Mouse (Mus musculus): ENCODE results near the gene Trim72.

The Trim72 gene

GRCm38 (mm10) chr7:128003688-128004087, at the start of gene Trim72:
Gene Trim72 (plus strand): TSS chr7:128003949.
- DNase-seq = no peak

- peak; percentile 68 for DNase-seq
Measured at GRCm38 (mm10) chr7:127959364-127959763, 44.4 kb upstream of the Trim72 start.

GRCm38 (mm10) chr7:127966371-127966918, 37.3 kb upstream of the Trim72 start:
- peak; percentile 32 for DNase-seq

DNA sequence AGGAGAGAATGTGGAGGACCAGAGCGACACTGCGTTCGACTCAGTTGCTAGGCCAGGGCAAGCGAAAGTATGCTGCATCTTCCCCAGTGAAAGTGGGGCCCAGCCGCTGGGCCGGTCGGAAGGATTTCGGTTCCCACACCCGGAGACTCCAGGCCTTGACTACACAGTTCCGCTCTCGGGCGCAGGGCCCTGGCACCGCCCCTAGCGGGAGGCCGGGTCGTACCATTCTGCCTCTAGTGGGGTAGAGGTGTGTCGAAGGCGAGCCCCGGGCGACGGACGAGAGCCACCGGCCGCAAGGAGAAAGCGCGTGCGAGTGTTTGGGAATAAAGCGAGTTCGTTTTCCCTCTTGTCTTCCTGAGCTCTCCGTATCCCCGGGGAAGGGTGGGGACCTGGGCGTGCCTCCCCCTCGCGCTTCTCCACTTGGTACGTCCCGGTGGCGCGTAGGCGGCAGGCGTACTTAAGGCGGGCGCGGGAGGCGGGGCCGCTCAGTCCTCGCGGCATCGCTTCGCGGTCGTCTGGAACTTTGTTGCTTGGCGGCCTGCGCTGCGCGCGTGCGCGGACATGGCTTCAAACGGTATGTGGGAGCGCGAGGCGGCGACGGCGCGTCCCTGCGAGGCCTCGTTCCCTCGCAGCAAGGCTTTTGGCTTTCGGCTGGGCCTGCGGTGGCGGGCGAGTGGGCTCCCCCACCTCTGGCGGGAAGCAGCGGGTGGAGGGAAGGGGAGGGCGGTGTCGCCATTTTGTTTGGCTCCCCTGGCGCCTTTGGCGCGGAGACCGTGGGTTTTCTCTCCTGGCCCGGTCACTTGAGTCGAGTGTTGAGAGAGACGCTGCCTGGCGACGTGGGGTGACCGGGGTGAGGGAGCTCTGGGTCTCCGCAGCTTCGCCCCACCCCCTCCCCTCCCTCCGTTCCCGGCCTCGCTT, 36.5 kb upstream of the Trim72 start, which contains the start of gene Fus:
Gene Fus, plus strand, starts transcription at position 454 of the 918 bp plus-strand sequence.
- peak; percentile 96 for DNase-seq

DNA sequence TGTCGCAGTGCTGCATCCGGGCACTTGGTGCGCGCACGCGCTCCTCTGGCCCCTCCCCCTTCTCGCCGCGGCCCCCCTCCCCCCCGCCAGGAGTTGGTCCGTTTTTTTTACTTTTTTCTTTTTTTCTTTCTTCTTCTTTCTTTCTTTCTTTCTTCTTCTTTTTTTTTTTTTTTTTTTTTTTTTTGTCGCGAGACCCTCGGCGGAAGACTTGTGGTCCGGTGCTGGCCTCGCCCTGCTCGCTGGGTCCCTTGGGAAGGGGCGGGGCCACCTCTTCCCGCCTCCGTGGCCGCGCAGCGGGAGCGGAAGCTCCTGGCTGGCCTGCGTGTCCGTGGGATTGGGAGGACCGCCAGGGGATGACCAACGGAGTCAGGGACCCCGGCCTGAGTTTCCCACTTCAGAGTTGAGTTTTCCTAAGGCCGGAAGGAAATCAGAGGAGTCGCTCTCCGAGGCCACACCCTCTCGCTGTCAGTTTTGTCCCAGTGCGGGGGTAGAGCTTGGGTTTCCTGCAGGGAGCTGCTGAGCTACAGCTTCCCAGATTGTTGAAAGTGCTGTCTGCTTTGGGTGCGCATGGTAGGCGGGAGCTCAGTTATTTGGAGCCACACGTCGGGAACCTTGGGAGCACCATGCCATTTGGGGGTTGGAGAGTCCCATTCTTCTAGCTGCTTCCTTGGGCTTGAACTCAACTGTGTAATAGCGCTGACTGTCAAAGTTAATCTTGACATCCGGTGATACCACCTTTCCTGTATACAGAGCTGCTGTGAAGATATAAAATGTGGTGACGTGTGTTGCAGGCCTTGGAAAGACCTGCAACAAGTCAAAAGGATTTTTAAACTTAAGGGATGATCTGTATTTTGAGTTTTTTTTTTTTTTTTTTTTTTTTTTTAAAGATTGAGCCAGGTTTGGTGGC, 35.6 kb upstream of the Trim72 start:
- DNase-seq = peak; percentile 78

- DNase-seq = no peak
Measured at GRCm38 (mm10) chr7:127974413-127974930, 29.3 kb upstream of the Trim72 start.

DNA sequence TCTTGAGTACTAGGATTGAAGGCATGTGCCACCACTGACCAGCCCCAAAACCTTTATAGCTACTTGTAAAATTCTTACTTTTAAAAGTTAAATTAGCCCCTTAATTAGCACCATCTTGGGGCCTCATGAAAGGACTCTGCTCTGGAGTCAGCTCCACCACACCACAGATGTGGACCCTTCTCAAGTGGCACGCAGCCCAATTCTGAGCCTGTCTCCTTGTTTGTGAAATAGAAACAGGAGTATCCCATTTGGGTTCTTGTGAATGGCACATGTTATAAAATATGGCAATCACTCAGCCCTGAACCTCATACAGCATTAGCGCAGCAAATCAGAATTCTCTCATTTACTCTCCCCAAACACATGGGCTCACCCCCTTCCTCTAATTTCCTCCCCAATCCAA, 24.9 kb upstream of the Trim72 start:
- DNase-seq = no peak

DNA sequence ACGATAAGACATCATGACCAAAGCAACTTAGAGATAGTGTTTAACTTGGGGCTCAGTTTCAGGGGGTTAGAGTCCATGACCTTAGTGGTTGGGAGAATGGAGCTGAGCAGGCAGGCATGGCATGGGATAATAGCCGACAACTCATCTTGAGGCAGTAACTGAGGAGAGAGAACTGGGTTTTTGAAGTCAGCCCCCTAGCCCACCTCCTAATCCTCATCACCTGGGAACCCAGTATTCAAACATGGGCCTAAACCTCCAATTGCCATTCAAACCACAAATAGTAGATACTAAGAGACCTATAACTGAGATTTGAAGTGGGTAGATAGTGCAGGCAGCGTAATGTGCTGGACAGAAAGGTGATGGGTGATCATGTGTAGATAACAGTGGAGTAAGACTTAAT, 23.1 kb upstream of the Trim72 start:
- no peak for DNase-seq

DNA sequence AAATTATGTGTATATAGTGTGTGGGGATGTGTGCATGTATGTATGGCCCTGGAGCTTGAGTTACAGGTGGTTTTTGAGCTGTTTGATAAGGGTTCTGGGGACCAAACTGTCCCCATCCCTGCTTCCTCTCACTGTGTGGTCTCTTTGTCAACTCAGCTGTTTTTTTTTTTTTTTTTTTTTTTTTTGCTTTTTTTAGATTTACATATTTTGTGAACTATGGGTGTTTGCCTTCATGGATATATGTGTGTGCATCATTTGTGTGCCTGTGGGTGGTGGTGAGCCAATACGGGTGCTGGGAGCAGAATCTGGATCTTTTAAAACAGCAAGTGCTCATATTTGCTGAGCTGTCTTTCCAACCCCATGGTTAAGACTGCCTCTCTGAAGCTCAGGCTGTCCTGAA, 14.8 kb upstream of the Trim72 start:
- no peak for DNase-seq

- peak; percentile 73 for DNase-seq
Measured at GRCm38 (mm10) chr7:127991643-127992487, 11.9 kb upstream of the Trim72 start.

DNA sequence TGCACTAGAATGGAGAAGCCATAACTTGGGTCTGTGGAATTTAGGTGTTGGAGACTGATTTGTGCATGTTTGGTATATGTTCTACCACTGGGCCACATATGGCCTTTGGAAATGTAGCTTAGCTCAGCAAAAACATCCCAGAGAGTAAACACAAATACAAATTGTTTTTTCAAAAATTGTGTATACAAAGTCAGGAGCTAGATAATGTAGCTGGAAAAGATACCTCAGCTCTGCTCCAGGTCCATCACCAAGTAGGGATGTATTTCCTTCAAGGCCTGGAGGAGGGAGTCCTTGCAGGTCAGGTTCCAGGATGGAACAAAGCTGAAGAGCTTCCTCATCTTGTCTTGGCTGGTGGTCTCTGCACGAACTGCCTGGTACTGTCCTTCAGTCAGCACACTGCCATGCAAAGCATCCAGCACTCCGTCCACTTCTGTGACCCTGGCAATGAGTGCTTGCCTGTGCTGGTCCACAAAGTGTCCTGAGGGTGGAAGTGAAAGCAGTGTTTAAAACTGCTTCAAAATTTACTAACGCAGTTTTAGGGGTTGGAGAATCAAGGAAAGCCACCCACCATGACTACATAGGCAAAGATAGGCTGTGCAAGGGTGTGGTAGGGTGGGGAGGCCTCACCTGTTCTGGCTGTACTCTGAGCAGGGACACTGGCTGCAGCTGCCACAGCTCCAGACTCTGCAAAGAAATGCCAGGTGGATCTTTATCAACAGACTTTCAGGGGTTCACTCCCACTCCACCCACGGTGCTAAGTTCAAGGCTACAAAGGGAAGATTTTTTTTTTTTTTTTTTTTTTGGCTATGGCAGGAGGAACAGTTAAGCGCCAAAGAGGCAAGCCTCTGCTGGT, 11.0 kb upstream of the Trim72 start:
- DNase-seq = no peak

DNA sequence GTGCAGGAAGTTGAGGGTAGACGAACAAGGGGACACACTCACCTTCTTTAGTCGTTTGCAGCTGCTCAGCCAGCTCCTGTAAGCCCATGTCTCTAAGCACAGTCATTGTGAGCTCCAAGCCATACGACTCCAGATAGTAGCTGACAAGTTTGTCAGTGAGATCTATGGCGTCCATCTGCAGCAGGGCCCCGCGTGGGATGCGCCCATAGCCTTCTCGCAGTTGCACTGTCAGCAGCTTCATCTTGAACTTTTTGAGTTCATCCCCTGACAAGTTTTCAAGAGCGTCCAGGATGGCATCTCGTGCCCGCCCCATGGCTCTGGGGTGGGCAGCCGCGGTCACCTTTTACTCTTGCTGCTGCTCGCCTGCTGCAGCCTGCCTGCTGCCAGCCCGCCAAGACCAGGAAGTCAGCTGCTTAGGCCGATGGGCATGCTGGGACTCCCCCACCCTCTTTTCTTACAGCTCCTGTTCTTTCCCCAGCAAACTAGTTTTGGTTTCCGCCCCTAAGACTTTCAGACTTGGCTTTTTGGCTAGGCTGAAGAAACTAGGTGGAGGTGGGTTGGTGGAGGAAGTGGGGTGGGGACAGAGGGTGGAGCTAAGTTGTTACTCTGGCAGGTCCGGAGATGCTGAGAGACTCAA, 10.3 kb upstream of the Trim72 start, which contains the start of gene Pycard:
Gene Pycard, minus strand, starts transcription at position 527 of the 637 bp plus-strand sequence.
- DNase-seq = peak; percentile 64

- no peak for DNase-seq
Measured at GRCm38 (mm10) chr7:127999436-127999835, 4.3 kb upstream of the Trim72 start.

GRCm38 (mm10) chr7:128000068-128000950, 3.4 kb upstream of the Trim72 start:
- no peak for DNase-seq

- no peak for DNase-seq
Measured at GRCm38 (mm10) chr7:128003098-128003497, 651 bp upstream of the Trim72 start.

- DNase-seq = no peak
Measured at GRCm38 (mm10) chr7:128004150-128004486, 369 bp downstream of the Trim72 start.

- peak; percentile 83 for DNase-seq
Measured at GRCm38 (mm10) chr7:128004487-128005362, 976 bp downstream of the Trim72 start.

DNA sequence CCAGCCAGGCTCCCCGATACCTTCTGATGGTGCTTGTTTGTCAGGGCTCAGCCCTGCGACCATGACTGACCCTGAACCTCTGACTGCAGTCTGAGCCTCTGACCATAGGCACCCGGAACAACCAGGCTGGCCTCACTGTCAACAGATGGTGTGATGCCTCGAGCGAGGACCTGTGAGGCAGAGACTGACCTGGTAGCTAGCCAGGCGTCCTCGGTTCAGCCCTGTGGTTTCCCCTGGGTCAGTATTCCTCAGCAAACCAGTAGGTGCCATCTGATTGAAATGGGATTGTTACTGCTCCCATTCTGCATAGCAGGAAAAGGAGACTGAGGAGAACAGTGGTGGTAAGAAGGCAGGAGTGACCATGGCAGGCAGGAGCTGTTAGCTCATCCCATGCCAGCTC, 2.4 kb downstream of the Trim72 start:
- no peak for DNase-seq

Measured in kidney, adult 9 months (tissue).